Mouse (Mus musculus) embryonic facial prominence, embryonic 11.5 days (tissue): ENCODE measurements at regions not wholly inside any gene's neighbourhood (a gene's known extent, or its start where the extent isn't known, plus 50 kb on each side); places are given as distances from the start of the nearest gene placed in this dataset.

Source experiments
- ATAC-seq: fragments of 200-750 bp; cut with Nextera tagmentation; replicated peaks from 2 replicates; pipeline ENCODE4 v1.8.0; 2017; ENCODE audit warnings: low read depth; ENCODE audit not compliant: insufficient number of reproducible peaks, low FRiP score, low TSS enrichment
- DNase-seq: peaks from one replicate; pipeline ENCODE4 v3.0.0-alpha.2; 2015; ENCODE audit warnings: low spot score
- H3K27ac ChIP-seq: fragments of 300-500 bp; sonication (generic); replicated peaks from 2 replicates; pipeline ENCODE4 v1.5.1; 2014; ENCODE audit warnings: mild to moderate bottlenecking, low read depth, low read length, control low read depth
- H3K27me3 ChIP-seq: fragments of 300-500 bp; sonication (generic); 2 replicates; pipeline ENCODE4 v1.6.1; 2014; ENCODE audit warnings: mild to moderate bottlenecking, low read length, moderate library complexity, mixed read lengths; ENCODE audit not compliant: control insufficient read depth, insufficient read depth
- H3K36me3 ChIP-seq: fragments of 300-500 bp; sonication (generic); replicated peaks from 2 replicates; pipeline ENCODE4 v1.6.1; 2014; ENCODE audit warnings: low read depth, mild to moderate bottlenecking, low read length, moderate library complexity, mixed read lengths; ENCODE audit not compliant: control insufficient read depth, insufficient read depth
- H3K4me1 ChIP-seq: fragments of 300-500 bp; sonication (generic); 2 replicates; pipeline ENCODE4 v1.6.1; 2014; ENCODE audit warnings: low read length, mixed read lengths; ENCODE audit not compliant: control insufficient read depth, insufficient read depth
- H3K4me2 ChIP-seq: fragments of 300-500 bp; sonication (generic); 2 replicates; pipeline ENCODE4 v1.6.1; 2014; ENCODE audit warnings: low read depth, mild to moderate bottlenecking, control low read depth, low read length, moderate library complexity
- H3K4me3 ChIP-seq: fragments of 300-500 bp; sonication (generic); 2 replicates; pipeline ENCODE4 v1.5.1; 2014; ENCODE audit warnings: low read depth, low read length, control low read depth
- H3K9ac ChIP-seq: fragments of 300-500 bp; sonication (generic); replicated peaks from 2 replicates; pipeline ENCODE4 v1.6.1; 2014; ENCODE audit warnings: mild to moderate bottlenecking, control low read depth, low read length
- H3K9me3 ChIP-seq: fragments of 300-500 bp; sonication (generic); replicated peaks from 2 replicates; pipeline ENCODE4 v1.6.1; 2016; ENCODE audit warnings: mild to moderate bottlenecking, low read length, inconsistent platforms, mixed read lengths; ENCODE audit not compliant: control insufficient read depth
- WGBS: fragments of 180-500 bp; shearing (Covaris S2); extraction: QIAGEN DNeasy Blood & Tissue Kit; methylation state at CpG from one replicate; pipeline ENCODE4 v1.1.7; 2014; 5-methylcytosine and 5-hydroxymethylcytosine counted together

DNA sequence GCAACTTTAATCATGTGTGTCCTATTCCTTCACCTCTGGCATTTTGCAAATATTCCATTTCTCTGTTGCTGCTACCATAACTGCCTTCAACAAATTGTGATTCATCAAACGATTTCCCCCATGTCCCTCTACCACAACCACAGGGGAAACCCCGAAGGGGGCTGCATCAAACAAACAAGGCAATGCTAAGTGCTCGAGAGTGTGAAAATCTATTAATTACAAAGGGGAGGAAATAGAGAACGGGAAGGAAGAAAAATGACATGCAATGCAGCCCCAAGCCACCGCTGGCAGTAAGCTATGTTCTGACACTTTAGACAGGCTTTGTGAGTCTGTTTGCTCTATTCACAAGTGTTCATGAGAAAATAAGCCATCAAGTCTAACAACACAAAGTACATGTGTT lies 493.7 kb downstream of the Adgrl2 start:
- no peak overlapping the region for H3K4me2 ChIP-seq
- H3K27me3 ChIP-seq = no peaks in the 10 kb centered on the region
- H3K9ac ChIP-seq = no peak overlapping the region
- no peaks in the 10 kb centered on the region for H3K36me3 ChIP-seq
- no peak overlapping the region for H3K4me3 ChIP-seq
- no peak for DNase-seq
- no peaks in the 10 kb centered on the region for H3K4me1 ChIP-seq
- WGBS = 74% methylated on average over 5 of the region's 5 CpGs
- ATAC-seq = no peak
- no peaks in the 10 kb centered on the region for H3K9me3 ChIP-seq
- H3K27ac ChIP-seq = no peak overlapping the region

GRCm38 (mm10) chr3:148491287-148491686 lies 499.1 kb downstream of the Adgrl2 start:
- ATAC-seq = no peak
- 94% methylated on average over 3 of the region's 3 CpGs for WGBS

DNA sequence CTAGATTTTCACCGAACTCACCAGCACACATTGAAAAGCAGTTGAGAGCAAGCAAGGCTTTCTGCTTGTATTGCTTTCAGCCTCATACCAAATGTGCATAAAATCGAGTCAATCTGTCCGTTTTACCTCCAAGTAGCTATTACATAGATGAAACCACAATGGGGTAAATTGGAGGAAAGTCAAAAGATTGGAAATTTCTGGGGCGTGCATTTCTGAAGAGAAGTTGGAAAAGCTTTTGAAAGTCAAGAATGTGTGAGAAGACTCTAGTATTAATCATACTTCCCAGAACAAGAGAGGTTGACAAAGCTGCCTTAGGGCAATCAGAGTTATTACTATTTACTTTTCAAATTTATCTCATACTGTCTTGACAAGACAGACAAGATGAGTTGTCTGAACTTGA lies 501.2 kb downstream of the Adgrl2 start:
- no peak overlapping the region for H3K9ac ChIP-seq
- H3K27me3 ChIP-seq = no peaks in the 10 kb centered on the region
- no peak overlapping the region for H3K4me3 ChIP-seq
- no peaks in the 10 kb centered on the region for H3K9me3 ChIP-seq
- ATAC-seq (no peak), DNase-seq (no peak)
- H3K4me2 ChIP-seq = no peak overlapping the region
- WGBS = 84% methylated on average over 4 of the region's 4 CpGs
- no peak overlapping the region for H3K27ac ChIP-seq
- H3K4me1 ChIP-seq = no peaks in the 10 kb centered on the region
- no peaks in the 10 kb centered on the region for H3K36me3 ChIP-seq

More at GRCm38 (mm10) chr3:148491287-148491686, 499.1 kb downstream of the Adgrl2 start:
- Histone ChIP-seq H3K27me3 (no peaks in the 10 kb centered on the region), H3K36me3 (no peaks in the 10 kb centered on the region), H3K9me3 (no peaks in the 10 kb centered on the region), H3K4me1 (no peaks in the 10 kb centered on the region), H3K9ac (no peak overlapping the region), H3K27ac (no peak overlapping the region), H3K4me3 (no peak overlapping the region), H3K4me2 (no peak overlapping the region)
- DNase-seq = no peak

GRCm38 (mm10) chr3:148487949-148488348 lies 502.4 kb downstream of the Adgrl2 start:
- Histone ChIP-seq H3K27ac (no peak overlapping the region), H3K4me1 (no peaks in the 10 kb centered on the region), H3K27me3 (no peaks in the 10 kb centered on the region), H3K9me3 (no peaks in the 10 kb centered on the region), H3K4me2 (no peak overlapping the region), H3K9ac (no peak overlapping the region), H3K4me3 (no peak overlapping the region), H3K36me3 (no peaks in the 10 kb centered on the region)
- DNase-seq (no peak), ATAC-seq (no peak)
- 76% methylated on average over 5 of the region's 5 CpGs for WGBS

GRCm38 (mm10) chr3:148475862-148476261 lies 514.5 kb downstream of the Adgrl2 start:
- Histone ChIP-seq H3K4me3 (no peak overlapping the region), H3K9me3 (no peaks in the 10 kb centered on the region), H3K27me3 (no peaks in the 10 kb centered on the region), H3K27ac (no peak overlapping the region), H3K36me3 (no peaks in the 10 kb centered on the region), H3K9ac (no peak overlapping the region), H3K4me2 (no peak overlapping the region), H3K4me1 (no peaks in the 10 kb centered on the region)
- ATAC-seq = no peak
- WGBS = 87% methylated on average over 8 of the region's 8 CpGs
- DNase-seq = no peak

DNA sequence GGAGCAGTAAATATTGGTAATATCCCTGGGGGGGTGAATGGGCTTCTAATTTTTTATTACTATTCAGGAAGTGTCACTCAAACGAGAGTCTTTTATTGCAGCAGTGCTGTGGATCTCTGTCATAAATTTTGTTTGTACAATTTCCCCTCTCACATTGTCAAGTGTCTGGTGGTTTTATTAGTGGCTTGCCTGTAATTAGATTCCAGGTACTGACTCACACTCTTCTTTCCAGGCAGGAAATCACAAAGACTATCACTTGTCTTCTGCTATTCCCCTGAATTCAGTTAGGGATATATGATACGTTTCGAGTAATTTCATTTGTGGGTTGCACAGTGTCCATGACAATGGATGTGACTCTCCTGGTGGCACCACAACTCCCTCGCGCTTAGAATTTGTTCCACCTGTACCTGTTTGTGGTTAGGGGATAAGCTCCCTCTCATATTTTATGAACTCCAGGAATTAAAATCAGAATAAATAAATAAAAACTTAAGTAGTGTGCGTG lies 517.4 kb downstream of the Adgrl2 start:
- Histone ChIP-seq H3K4me3 (no peak overlapping the region), H3K4me1 (no peaks in the 10 kb centered on the region), H3K9ac (no peak overlapping the region), H3K27me3 (no peaks in the 10 kb centered on the region), H3K36me3 (no peaks in the 10 kb centered on the region), H3K27ac (no peak overlapping the region), H3K4me2 (no peak overlapping the region), H3K9me3 (no peaks in the 10 kb centered on the region)
- no peak for DNase-seq
- WGBS = 79% methylated on average over 6 of the region's 6 CpGs
- ATAC-seq = no peak

- H3K36me3 ChIP-seq = no peaks in the 10 kb centered on the region
- ATAC-seq = no peak
- H3K27ac ChIP-seq = no peak overlapping the region
- DNase-seq = no peak
- H3K4me2 ChIP-seq = no peak overlapping the region
- H3K27me3 ChIP-seq = no peaks in the 10 kb centered on the region
- no peak overlapping the region for H3K4me3 ChIP-seq
- no peak overlapping the region for H3K9ac ChIP-seq
- 80% methylated on average over 3 of the region's 3 CpGs for WGBS
- no peaks in the 10 kb centered on the region for H3K9me3 ChIP-seq
- no peaks in the 10 kb centered on the region for H3K4me1 ChIP-seq
These were observed 524.9 kb downstream of the Adgrl2 start for GRCm38 (mm10) chr3:148465456-148465855.

- no peaks in the 10 kb centered on the region for H3K4me1 ChIP-seq
- no peaks in the 10 kb centered on the region for H3K27me3 ChIP-seq
- H3K4me2 ChIP-seq = no peak overlapping the region
- H3K27ac ChIP-seq = no peak overlapping the region
- no peak for DNase-seq
- ATAC-seq = no peak
- no peaks in the 10 kb centered on the region for H3K9me3 ChIP-seq
- no peak overlapping the region for H3K4me3 ChIP-seq
- 91% methylated on average over 10 of the region's 10 CpGs for WGBS
- H3K36me3 ChIP-seq = no peaks in the 10 kb centered on the region
- no peak overlapping the region for H3K9ac ChIP-seq
These were observed 527.6 kb downstream of the Adgrl2 start for GRCm38 (mm10) chr3:148462791-148463190.
